Mouse (Mus musculus) megakaryocyte, adult 5-6 weeks (primary cell): Measurements from ENCODE around the gene Eloa. TPM values are rescaled to one million over a fixed set of nuclear protein-coding genes. Genes with fewer than 3 reads are reported as not detected.

Experiments used
- ATAC-seq: 2 replicates; pipeline ENCODE4 v1.8.0; 2016; ENCODE audit warnings: mild to moderate bottlenecking, inconsistent platforms; ENCODE audit not compliant: poor library complexity, severe bottlenecking
- total RNA-seq, 2 experiments: library from RNA; stranded (forward) in 1 of 2; stranded (reverse) in 1 of 2; fragments of 153-499, 151-499 nt in 1 of 2; fragments of 221-1000, 200-1000 nt in 1 of 2; gene quantifications; 2 replicates each; pipeline versions ENCODE4 v1.2.3 to v1.2.4; 2015 to 2017

Gene Eloa
- total RNA-seq, 2 experiments from 2014 or later: 61.0 to 63.0 TPM

- ATAC-seq: peak; percentile 29
Measured at GRCm38 (mm10) chr4:136030968-136031909, 9.7 kb upstream of the Eloa start.

GRCm38 (mm10) chr4:136028689-136029088, 7.1 kb upstream of the Eloa start:
- no peak for ATAC-seq

- ATAC-seq: peak; percentile 74
Measured at GRCm38 (mm10) chr4:136028132-136028564, 6.6 kb upstream of the Eloa start.

- ATAC-seq: no peak
Measured at GRCm38 (mm10) chr4:136027416-136028131, 6.0 kb upstream of the Eloa start.

- no peak for ATAC-seq
Measured at GRCm38 (mm10) chr4:136025350-136025749, 3.8 kb upstream of the Eloa start.

- no peak for ATAC-seq
Measured at GRCm38 (mm10) chr4:136022924-136023323, 1.4 kb upstream of the Eloa start.

- peak; percentile 70 for ATAC-seq
Measured at GRCm38 (mm10) chr4:136020743-136021548, 617 bp downstream of the Eloa start.

GRCm38 (mm10) chr4:136016059-136016602, 5.4 kb downstream of the Eloa start:
- no peak for ATAC-seq

GRCm38 (mm10) chr4:136010586-136010985, 11.0 kb downstream of the Eloa start:
- ATAC-seq: no peak

- no peak for ATAC-seq
Measured at GRCm38 (mm10) chr4:136008782-136009447, 12.6 kb downstream of the Eloa start.

GRCm38 (mm10) chr4:136006821-136007220, 14.7 kb downstream of the Eloa start:
- peak; percentile 54; the same call in 1 of the 2 replicates for ATAC-seq

- ATAC-seq: no peak
Measured at GRCm38 (mm10) chr4:136004921-136005320, 16.6 kb downstream of the Eloa start.

- ATAC-seq: no peak
Measured at GRCm38 (mm10) chr4:136004107-136004675, 17.4 kb downstream of the Eloa start.

- no peak for ATAC-seq
Measured at GRCm38 (mm10) chr4:135995118-135995517, 26.4 kb downstream of the Eloa start.

GRCm38 (mm10) chr4:135993941-135994340, 27.6 kb downstream of the Eloa start:
- ATAC-seq: no peak

- no peak for ATAC-seq
Measured at GRCm38 (mm10) chr4:135987714-135988113, 33.8 kb downstream of the Eloa start.

- ATAC-seq: peak; percentile 94
Measured at GRCm38 (mm10) chr4:135986943-135987710, 34.4 kb downstream of the Eloa start, which contains the start of gene Pithd1. Gene Pithd1 (minus strand): TSS chr4:135987264.

- ATAC-seq: peak; percentile 5; the same call in 1 of the 2 replicates
Measured at GRCm38 (mm10) chr4:135986301-135986942, 35.1 kb downstream of the Eloa start.
